Mouse (Mus musculus) intestine, embryonic 16.5 days (tissue): ENCODE results near the gene Eaf1. TPM values are rescaled to one million over a fixed set of nuclear protein-coding genes. Genes with fewer than 3 reads are reported as not detected.
"Not testable (repeated sequence)": the region's sequence is repeated elsewhere in the genome, so short reads cannot be mapped to it uniquely, and the experiment has no call there.

ENCODE experiments used
- ATAC-seq: fragments of 200-750 bp; cut with Nextera tagmentation; 2 replicates; pipeline ENCODE4 v1.8.0; 2017; ENCODE audit warnings: moderate TSS enrichment, moderate library complexity
- H3K27ac ChIP-seq: fragments of 300-500 bp; sonication (generic); 2 replicates; pipeline ENCODE4 v1.5.1; 2014; ENCODE audit warnings: mild to moderate bottlenecking, low read length
- H3K27me3 ChIP-seq: fragments of 300-500 bp; sonication (generic); replicated peaks from 2 replicates; pipeline ENCODE4 v1.6.1; 2014; ENCODE audit warnings: low read length, control low read depth, mixed read lengths; ENCODE audit not compliant: control insufficient read depth, insufficient read depth
- H3K36me3 ChIP-seq: fragments of 300-500 bp; sonication (generic); 2 replicates; pipeline ENCODE4 v1.6.1; 2014; ENCODE audit warnings: low read length, control low read depth; ENCODE audit not compliant: control insufficient read depth, insufficient read depth
- H3K4me1 ChIP-seq: fragments of 300-500 bp; sonication (generic); 2 replicates; pipeline ENCODE4 v1.6.1; 2014; ENCODE audit warnings: low read length, control low read depth, mixed read lengths; ENCODE audit not compliant: control insufficient read depth, insufficient read depth
- H3K4me2 ChIP-seq: fragments of 300-500 bp; sonication (generic); 2 replicates; pipeline ENCODE4 v1.6.1; 2014; ENCODE audit warnings: low read depth, low read length, control low read depth
- H3K4me3 ChIP-seq: fragments of 300-500 bp; sonication (generic); 2 replicates; pipeline ENCODE4 v1.5.1; 2014; ENCODE audit warnings: mild to moderate bottlenecking, low read length
- H3K9ac ChIP-seq: fragments of 300-500 bp; sonication (generic); 2 replicates; pipeline ENCODE4 v1.6.1; 2014; ENCODE audit warnings: low read depth, low read length
- H3K9me3 ChIP-seq: fragments of 300-500 bp; sonication (generic); 2 replicates; pipeline ENCODE4 v1.6.1; 2016; ENCODE audit warnings: low read length, control low read depth; ENCODE audit not compliant: control insufficient read depth
- WGBS: fragments of 180-500 bp; shearing (Covaris S2); extraction: QIAGEN DNeasy Blood & Tissue Kit; methylation state at CpG from one replicate; pipeline ENCODE4 v1.1.7; 2014; 5-methylcytosine and 5-hydroxymethylcytosine counted together
- polyA plus RNA-seq: library from polyadenylated mRNA; unstranded; fragments of >200 nt; fragmentation: Nextera tagmentation; extraction: Ambion mirVana; gene quantifications from 2 replicates; pipeline ENCODE4 v1.2.1, GENCODE M21; 2015

Gene Eaf1
- 17.9 and 19.3 TPM in 2 replicates for polyA plus RNA-seq

DNA sequence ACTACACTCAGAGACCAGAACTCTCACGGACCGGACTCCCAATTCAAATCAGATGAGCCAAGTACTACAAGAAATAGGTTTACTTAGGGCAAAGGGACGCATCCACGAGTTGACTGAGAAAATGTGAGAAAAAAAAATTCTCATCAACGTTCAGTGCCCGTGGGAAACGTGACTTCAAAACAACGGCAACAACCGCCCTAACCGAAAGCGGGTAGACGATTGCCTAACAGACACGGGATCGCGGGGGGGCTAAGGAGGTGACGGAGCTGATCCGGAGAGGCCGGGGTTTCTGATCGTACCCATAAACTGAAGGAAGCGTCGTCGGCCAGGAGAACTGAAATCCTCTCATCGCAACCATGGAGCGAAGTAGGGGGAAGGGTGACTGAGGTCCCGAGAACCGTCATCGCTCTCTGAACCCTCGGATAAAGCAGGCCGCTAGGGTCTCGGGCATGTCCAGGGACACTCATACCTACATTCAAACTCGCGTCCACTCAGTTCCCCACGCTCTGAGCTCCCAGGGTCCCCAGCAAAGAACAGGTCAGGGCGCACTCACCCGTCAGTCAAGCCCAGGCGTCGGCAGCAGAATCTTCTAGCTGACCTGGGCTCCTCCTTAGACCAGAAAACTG is at the start of gene Eaf1:
Eaf1 (plus strand) TSS at position 51 of the 626 bp plus-strand sequence.
- Histone ChIP-seq H3K27ac (peak within 1 kb of the TSS; percentile 85), H3K4me2 (peak within 1 kb of the TSS; percentile 81), H3K4me3 (peak within 1 kb of the TSS; percentile 67), H3K27me3 (no peaks in the 10 kb centered on the region), H3K4me1 (peaks cover 18% of the 10 kb centered on the region), H3K9ac (peak within 1 kb of the TSS; percentile 83), H3K36me3 (peaks cover 5% of the 10 kb centered on the region), H3K9me3 (no peaks in the 10 kb centered on the region)
- peak; percentile 66 for ATAC-seq
- WGBS: 1% methylated on average over 37 of the region's 37 CpGs

DNA sequence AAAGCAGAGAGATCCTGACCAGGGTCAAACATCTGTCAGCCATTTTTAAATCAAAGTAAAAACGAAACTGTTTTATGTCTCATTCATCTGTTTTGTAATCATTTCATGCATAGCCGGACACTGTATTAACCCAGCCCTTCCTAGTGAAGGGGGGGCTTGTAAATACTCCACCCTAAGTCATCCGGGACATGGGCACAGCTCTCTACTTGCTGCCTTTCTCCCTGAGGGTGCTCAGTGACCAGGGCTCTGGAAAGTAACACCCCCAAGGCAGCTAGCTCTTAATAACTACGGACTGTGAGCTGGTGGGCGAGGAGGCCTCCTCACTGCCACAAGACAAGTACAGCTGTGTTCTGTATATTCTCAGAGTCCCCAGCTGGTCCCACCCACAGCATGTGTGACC is 45.2 kb upstream of the Eaf1 start:
- Histone ChIP-seq H3K4me2 (no peak overlapping the region), H3K9me3 (no peaks in the 10 kb centered on the region), H3K9ac (no peak overlapping the region), H3K36me3 (no peaks in the 10 kb centered on the region), H3K4me3 (no peak overlapping the region), H3K4me1 (no peaks in the 10 kb centered on the region), H3K27ac (no peak overlapping the region), H3K27me3 (no peaks in the 10 kb centered on the region)
- WGBS: 49% methylated on average over 5 of the region's 5 CpGs
- no peak for ATAC-seq

DNA sequence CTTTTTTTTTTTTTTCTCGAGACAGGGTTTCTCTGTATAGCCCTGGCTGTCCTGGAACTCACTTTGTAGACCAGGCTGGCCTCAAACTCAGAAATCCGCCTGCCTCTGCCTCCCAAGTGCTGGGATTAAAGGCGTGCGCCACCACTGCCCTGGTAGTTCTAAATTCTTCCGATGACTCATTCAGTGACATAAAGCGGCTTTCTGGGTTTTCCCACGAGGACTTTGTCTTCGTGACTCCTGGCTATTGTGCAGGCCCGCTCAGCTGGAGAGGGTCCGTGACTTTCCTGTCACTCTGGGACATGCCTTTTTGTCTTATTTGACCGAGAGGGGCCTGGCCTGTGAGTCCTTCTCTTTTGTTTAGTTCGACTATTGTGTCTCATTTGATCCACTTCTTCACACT is 40.3 kb upstream of the Eaf1 start:
- not testable (repeated sequence) for H3K4me1 ChIP-seq, H3K4me3 ChIP-seq, H3K9me3 ChIP-seq, ATAC-seq, H3K27me3 ChIP-seq, H3K27ac ChIP-seq, H3K9ac ChIP-seq, H3K36me3 ChIP-seq, H3K4me2 ChIP-seq
- 80% methylated on average over 12 of the region's 12 CpGs for WGBS

DNA sequence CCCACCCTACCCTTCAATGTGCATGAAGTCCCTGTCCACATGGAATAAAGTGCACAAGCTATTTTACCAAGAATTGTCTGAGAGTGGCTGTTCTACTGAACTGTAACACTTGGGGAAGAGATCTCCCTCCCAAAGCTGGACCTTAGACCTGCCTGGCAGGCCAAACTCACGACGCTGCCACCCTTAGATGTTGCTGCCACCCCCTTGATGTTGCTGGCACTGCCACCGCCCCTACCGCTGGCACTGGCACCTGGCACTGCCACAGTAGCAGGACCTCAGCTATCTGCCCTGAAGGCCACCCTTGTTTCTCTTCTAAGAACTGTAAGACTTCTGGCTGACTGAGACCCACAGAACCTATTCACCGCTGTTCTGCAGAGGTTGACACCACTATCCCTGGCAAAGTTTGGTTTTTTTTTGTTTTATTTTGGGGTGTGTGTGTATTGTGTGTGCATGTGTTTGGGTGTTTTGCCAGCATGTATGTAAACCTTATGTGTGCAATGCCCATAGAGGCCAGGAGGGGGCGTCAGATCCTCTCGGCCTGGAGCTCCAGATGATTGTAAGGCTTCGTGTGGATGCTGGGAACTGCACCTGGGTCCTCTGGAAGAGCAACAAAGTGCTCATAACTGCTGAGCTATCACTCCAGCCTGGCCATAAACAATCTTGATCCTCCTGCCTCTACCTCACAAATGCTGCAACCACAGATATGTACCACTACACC is 39.2 kb upstream of the Eaf1 start:
- H3K4me2 ChIP-seq: no peak overlapping the region
- no peak overlapping the region for H3K9ac ChIP-seq
- H3K9me3 ChIP-seq: no peaks in the 10 kb centered on the region
- no peaks in the 10 kb centered on the region for H3K27me3 ChIP-seq
- ATAC-seq: no peak
- H3K4me3 ChIP-seq: no peak overlapping the region
- H3K36me3 ChIP-seq: no peaks in the 10 kb centered on the region
- no peak overlapping the region for H3K27ac ChIP-seq
- H3K4me1 ChIP-seq: no peaks in the 10 kb centered on the region
- WGBS: 86% methylated on average over 8 of the region's 8 CpGs

DNA sequence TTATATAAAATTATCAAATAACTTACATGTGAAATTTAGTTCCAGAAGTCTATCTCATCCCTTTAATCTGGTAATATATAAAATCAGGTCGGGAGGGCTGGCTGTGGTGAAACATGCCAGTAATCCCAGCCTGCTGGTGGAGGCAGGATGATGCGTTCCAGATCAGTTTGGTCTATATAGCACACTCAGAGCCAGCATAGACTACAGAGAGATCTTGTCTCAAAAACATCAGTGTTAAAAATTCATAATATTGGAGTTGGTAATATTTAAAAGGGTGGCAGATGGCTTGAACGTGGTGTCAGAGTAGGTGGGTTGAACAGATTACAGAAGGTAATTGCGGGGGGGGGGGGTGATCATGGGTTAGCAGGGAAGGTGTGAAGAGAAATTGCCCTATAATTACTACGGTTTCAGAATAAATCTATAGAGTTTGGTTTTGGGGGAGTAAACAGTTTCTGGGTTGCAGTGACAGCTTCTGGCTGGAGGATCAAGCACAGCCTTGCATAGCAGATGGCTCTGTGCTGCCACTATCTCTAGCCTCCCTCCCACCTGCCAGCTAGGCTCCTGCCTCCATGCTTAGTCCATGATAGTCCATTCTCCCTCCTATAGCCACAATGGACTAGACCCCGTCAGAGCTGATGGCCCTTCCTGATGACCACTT is 38.0 kb upstream of the Eaf1 start:
- H3K27ac ChIP-seq: no peak overlapping the region
- no peak for ATAC-seq
- no peak overlapping the region for H3K4me2 ChIP-seq
- H3K27me3 ChIP-seq: no peaks in the 10 kb centered on the region
- H3K36me3 ChIP-seq: no peaks in the 10 kb centered on the region
- no peak overlapping the region for H3K4me3 ChIP-seq
- WGBS: 81% methylated on average over 6 of the region's 6 CpGs
- no peaks in the 10 kb centered on the region for H3K4me1 ChIP-seq
- H3K9ac ChIP-seq: no peak overlapping the region
- no peaks in the 10 kb centered on the region for H3K9me3 ChIP-seq

DNA sequence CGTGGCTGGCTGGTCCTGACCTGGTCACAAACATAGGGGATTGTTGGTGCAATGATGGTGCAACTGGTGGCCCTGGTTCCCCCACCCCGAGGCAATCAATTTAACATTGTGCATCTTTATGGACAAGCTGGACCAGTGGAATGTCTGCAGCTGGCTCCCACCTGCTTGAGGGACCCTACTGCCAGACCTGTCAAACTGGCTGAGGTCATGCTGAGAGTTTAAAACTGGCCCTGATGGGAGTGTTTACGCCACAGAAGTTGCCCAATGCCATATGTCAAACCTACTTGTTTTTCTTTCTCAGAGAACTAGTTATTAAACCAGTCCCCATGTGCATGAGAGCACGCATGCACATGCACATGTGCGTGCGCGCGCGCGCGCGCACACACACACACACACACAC is 36.2 kb upstream of the Eaf1 start:
- no peak overlapping the region for H3K4me2 ChIP-seq
- ATAC-seq: no peak
- no peak overlapping the region for H3K9ac ChIP-seq
- H3K27ac ChIP-seq: no peak overlapping the region
- WGBS: 84% methylated on average over 12 of the region's 12 CpGs
- no peaks in the 10 kb centered on the region for H3K27me3 ChIP-seq
- no peaks in the 10 kb centered on the region for H3K4me1 ChIP-seq
- H3K36me3 ChIP-seq: no peaks in the 10 kb centered on the region
- H3K4me3 ChIP-seq: no peak overlapping the region
- H3K9me3 ChIP-seq: no peaks in the 10 kb centered on the region

DNA sequence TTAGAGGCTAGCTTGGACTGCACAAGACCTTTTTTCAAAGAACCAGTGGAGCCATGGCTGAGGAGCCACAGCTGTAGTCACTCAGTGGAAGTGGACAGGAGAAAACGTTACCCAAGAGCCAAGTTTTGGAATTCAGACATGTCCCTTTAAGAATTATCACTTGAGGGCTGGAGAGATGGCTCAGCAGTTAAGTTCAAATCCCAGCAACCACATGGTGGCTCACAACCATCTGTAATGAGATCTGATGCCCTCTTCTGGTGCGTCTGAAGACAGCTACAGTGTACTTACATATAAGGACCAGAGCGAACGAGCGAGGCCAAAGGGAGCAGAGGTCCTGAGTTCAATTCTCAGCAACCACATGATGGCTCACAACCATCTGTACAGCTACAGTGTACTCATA is 32.0 kb upstream of the Eaf1 start:
- 0 out of 2 replicates have a peak, but pooled peaks have one; percentile 31 for ATAC-seq
- H3K9ac ChIP-seq, H3K27me3 ChIP-seq, H3K4me1 ChIP-seq, H3K4me2 ChIP-seq, H3K36me3 ChIP-seq, H3K27ac ChIP-seq, H3K9me3 ChIP-seq, H3K4me3 ChIP-seq: not testable (repeated sequence)
- WGBS: 74% methylated on average over 5 of the region's 5 CpGs

DNA sequence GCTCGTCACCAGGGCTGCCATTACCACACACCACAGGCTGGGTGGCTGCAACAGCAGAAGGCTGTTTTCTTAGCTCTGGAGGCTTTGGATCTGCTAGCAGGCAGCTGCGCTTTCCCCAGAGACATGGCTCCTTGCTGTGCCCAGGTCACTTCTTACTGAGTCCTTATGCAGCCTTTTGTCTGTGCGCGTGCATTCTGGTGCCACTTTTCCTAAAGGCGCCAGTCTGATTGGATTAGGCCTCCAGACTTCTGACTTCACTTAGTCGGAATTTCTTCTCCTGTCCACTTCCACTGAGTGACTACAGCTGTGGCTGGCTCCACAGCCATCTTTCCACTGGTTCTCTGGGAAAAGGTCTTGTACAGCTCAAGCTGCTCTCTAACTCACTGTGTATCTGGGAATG is 31.3 kb upstream of the Eaf1 start:
- no peaks in the 10 kb centered on the region for H3K9me3 ChIP-seq
- no peak overlapping the region for H3K9ac ChIP-seq
- no peak overlapping the region for H3K4me3 ChIP-seq
- H3K36me3 ChIP-seq: no peaks in the 10 kb centered on the region
- H3K4me2 ChIP-seq: no peak overlapping the region
- peak overlapping the region; percentile 58 for H3K27ac ChIP-seq
- ATAC-seq: 0 out of 2 replicates have a peak, but pooled peaks have one; percentile 33
- WGBS: 66% methylated on average over 6 of the region's 6 CpGs
- H3K4me1 ChIP-seq: no peaks in the 10 kb centered on the region
- no peaks in the 10 kb centered on the region for H3K27me3 ChIP-seq

DNA sequence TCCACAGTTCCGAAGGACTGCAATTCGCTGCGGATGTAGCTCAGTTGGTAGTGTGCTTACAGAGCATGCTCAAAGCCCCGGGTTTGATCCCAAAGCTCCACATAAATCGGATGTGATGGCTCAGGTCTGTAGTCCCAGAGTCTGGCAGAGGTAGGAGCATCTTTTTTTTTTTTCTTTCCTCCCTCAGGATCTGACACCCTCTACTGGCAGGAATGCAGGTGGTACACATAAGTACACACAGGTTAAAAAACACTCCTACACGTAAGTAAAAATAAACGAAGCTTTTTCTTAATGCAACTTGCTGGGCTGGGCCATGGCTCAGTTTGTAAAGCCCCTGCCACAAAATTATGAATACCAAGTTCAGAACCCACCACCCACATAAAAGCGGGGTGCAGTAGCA is 30.0 kb upstream of the Eaf1 start:
- WGBS: 49% methylated on average over 8 of the region's 8 CpGs
- Histone ChIP-seq H3K4me2 (no peak overlapping the region), H3K4me3 (no peak overlapping the region), H3K4me1 (no peaks in the 10 kb centered on the region), H3K9ac (no peak overlapping the region), H3K36me3 (no peaks in the 10 kb centered on the region), H3K9me3 (no peaks in the 10 kb centered on the region), H3K27ac (no peak overlapping the region), H3K27me3 (no peaks in the 10 kb centered on the region)
- no peak for ATAC-seq
